Mouse (Mus musculus) liver, embryonic 15.5 days (tissue): ENCODE data around the gene Aoah. TPM values are rescaled to one million over a fixed set of nuclear protein-coding genes. Genes with fewer than 3 reads are reported as not detected.

Source experiments
- ATAC-seq: fragments of 200-750 bp; cut with Nextera tagmentation; 2 replicates; pipeline ENCODE4 v1.8.0; 2017; ENCODE audit warnings: moderate number of reproducible peaks, mild to moderate bottlenecking, moderate library complexity; ENCODE audit not compliant: insufficient read depth
- H3K27ac ChIP-seq: fragments of 300-500 bp; sonication (generic); replicated peaks from 2 replicates; pipeline ENCODE4 v1.5.1; 2015; ENCODE audit warnings: mild to moderate bottlenecking, inconsistent platforms
- H3K27me3 ChIP-seq: fragments of 300-500 bp; sonication (generic); 2 replicates; pipeline ENCODE4 v1.6.1; 2015; ENCODE audit warnings: mild to moderate bottlenecking, inconsistent platforms
- H3K36me3 ChIP-seq: fragments of 300-500 bp; sonication (generic); replicated peaks from 2 replicates; pipeline ENCODE4 v1.6.1; 2015; ENCODE audit warnings: moderate library complexity, mild to moderate bottlenecking, inconsistent platforms
- H3K4me1 ChIP-seq: fragments of 300-500 bp; sonication (generic); replicated peaks from 2 replicates; pipeline ENCODE4 v1.6.1; 2015; ENCODE audit warnings: inconsistent platforms
- H3K4me2 ChIP-seq: fragments of 300-500 bp; sonication (generic); 2 replicates; pipeline ENCODE4 v1.6.1; 2015; ENCODE audit warnings: moderate library complexity, mild to moderate bottlenecking, inconsistent platforms
- H3K4me3 ChIP-seq: fragments of 300-500 bp; sonication (generic); replicated peaks from 2 replicates; pipeline ENCODE4 v1.5.1; 2015; ENCODE audit warnings: mild to moderate bottlenecking, inconsistent platforms
- H3K9ac ChIP-seq: fragments of 300-500 bp; sonication (generic); 2 replicates; pipeline ENCODE4 v1.6.1; 2015; ENCODE audit warnings: moderate library complexity, mild to moderate bottlenecking, inconsistent platforms
- H3K9me3 ChIP-seq: fragments of 300-500 bp; sonication (generic); replicated peaks from 2 replicates; pipeline ENCODE4 v1.6.1; 2016; ENCODE audit warnings: inconsistent platforms
- WGBS: fragments of 180-500 bp; shearing (Covaris S2); methylation state at CpG from one replicate; pipeline ENCODE4 v1.1.7; 2015; ENCODE audit warnings: mixed read lengths; ENCODE audit not compliant: insufficient replicate concordance; 5-methylcytosine and 5-hydroxymethylcytosine counted together
- polyA plus RNA-seq: library from polyadenylated mRNA; unstranded; fragments of >200 nt; fragmentation: Nextera tagmentation; extraction: Ambion mirVana; gene quantifications from 2 replicates; pipeline ENCODE4 v1.2.1, GENCODE M21; 2015

Aoah gene
- polyA plus RNA-seq, 1 experiment from 2014 or later = 3.2 TPM

DNA sequence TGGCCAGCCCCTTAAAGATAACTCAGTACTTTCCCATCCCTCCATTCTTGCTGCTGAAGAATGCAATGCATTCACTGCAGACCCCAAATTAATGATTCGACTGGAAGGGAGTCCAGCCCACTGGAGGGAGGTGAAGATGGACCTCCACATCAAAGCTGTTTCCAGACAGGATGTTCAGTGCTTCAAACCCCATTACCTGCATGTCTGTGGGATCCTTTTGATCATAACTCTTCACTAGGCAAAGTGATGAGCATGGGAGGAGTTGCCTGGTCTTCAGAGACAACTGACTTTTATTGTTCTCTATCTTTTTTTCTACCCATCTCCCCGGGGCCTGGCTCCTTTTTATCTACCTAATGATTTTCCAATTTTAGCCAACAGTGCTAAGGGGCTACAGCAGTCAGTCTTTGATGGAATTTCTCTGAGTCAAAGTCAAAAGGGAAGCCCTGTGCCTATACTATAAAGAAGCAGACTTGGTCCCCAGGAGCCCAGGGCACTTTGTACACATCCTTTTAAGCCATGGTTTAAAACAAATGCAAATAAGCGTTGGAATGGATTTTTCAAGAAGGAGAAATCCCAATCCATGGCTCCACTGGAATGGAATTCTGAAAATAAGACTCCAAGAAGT lies 18.0 kb downstream of the Aoah start:
- Histone ChIP-seq H3K9me3 (no peaks in the 10 kb centered on the region), H3K9ac (no peak overlapping the region), H3K4me1 (no peaks in the 10 kb centered on the region), H3K36me3 (no peaks in the 10 kb centered on the region), H3K27ac (no peak overlapping the region), H3K27me3 (no peaks in the 10 kb centered on the region), H3K4me2 (no peak overlapping the region), H3K4me3 (no peak overlapping the region)
- WGBS = 46% methylated on average over 3 of the region's 3 CpGs
- no peak for ATAC-seq

- H3K9ac ChIP-seq = no peak overlapping the region
- 45% methylated on average over 1 of the region's 1 CpGs for WGBS
- H3K27me3 ChIP-seq = no peaks in the 10 kb centered on the region
- H3K36me3 ChIP-seq = no peaks in the 10 kb centered on the region
- no peaks in the 10 kb centered on the region for H3K4me1 ChIP-seq
- ATAC-seq = no peak
- H3K27ac ChIP-seq = no peak overlapping the region
- H3K4me2 ChIP-seq = no peak overlapping the region
- no peak overlapping the region for H3K4me3 ChIP-seq
- H3K9me3 ChIP-seq = no peaks in the 10 kb centered on the region
Observed at GRCm38 (mm10) chr13:20816385-20816784, 22.5 kb downstream of the Aoah start.

GRCm38 (mm10) chr13:20820712-20821328 lies 26.9 kb downstream of the Aoah start:
- WGBS = 52% methylated on average over 2 of the region's 2 CpGs
- no peak for ATAC-seq
- H3K4me2 ChIP-seq = no peak overlapping the region
- H3K36me3 ChIP-seq = no peaks in the 10 kb centered on the region
- H3K4me1 ChIP-seq = no peaks in the 10 kb centered on the region
- H3K27ac ChIP-seq = no peak overlapping the region
- H3K27me3 ChIP-seq = no peaks in the 10 kb centered on the region
- H3K9ac ChIP-seq = no peak overlapping the region
- H3K4me3 ChIP-seq = no peak overlapping the region
- no peaks in the 10 kb centered on the region for H3K9me3 ChIP-seq

- Histone ChIP-seq H3K4me2 (no peak overlapping the region), H3K27me3 (no peaks in the 10 kb centered on the region), H3K9me3 (no peaks in the 10 kb centered on the region), H3K4me3 (no peak overlapping the region), H3K9ac (no peak overlapping the region), H3K27ac (no peak overlapping the region), H3K4me1 (no peaks in the 10 kb centered on the region), H3K36me3 (no peaks in the 10 kb centered on the region)
- ATAC-seq = no peak
- WGBS = 61% methylated on average over 2 of the region's 2 CpGs
Observed at GRCm38 (mm10) chr13:20828728-20829127, 34.8 kb downstream of the Aoah start.

DNA sequence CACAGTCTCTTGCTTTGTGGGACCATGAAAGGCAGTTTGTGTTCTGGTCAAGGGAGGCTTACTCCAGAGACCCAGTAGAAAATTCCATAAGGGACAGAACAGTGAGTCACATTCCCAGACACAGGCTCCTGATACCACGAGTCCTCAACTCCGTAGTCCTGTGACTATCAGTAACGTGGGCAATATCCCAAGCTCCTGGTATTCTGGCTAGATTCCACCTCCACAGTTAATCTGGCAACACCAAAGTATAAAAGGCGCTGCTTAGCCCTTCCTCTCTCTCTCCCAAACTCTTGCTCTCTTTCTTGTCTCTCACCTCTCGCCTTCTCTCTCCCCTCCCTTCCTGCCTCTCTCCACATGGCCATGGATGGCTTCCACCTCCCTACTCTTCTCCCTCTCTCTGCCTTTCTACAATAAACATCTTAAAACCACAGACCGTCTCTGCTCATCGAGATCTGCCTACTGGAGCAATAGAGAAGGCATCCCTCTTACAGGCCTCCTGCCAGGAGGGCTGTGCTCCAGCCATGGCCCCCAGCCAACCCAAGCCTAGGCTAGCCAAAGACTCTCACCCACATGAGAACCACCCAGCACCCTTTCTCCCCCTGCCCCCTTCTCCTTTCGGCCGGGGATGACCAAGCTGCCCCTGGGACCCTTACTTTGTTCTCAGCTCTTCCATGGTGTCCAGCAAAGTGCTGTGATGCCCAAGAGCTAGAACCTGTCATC lies 35.4 kb downstream of the Aoah start:
- H3K27me3 ChIP-seq = no peaks in the 10 kb centered on the region

DNA sequence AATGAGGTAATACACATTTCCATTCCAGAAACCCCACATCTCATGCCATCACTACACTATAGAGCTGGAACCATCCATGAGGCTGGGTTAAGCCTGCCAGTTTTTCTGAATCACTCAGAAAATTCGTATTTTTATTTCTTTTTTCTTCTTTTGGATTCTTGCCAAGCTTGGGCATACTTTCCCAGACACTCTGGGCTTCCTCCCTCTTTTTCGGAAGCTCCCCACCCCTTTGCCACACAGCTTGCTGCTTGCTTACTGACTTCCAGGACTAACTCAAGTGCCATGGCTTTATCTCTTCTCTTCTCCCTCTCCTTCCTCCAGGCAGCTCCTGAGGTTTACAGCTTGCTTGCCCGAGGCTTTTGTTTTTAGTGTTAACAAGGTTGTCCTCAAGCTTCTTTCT lies 62.0 kb downstream of the Aoah start:
- Histone ChIP-seq H3K27ac (no peak overlapping the region), H3K4me1 (no peaks in the 10 kb centered on the region), H3K27me3 (no peaks in the 10 kb centered on the region), H3K36me3 (no peaks in the 10 kb centered on the region), H3K4me2 (no peak overlapping the region), H3K4me3 (no peak overlapping the region), H3K9ac (no peak overlapping the region), H3K9me3 (no peaks in the 10 kb centered on the region)
- no peak for ATAC-seq
- 48% methylated on average over 3 of the region's 3 CpGs for WGBS

More for the DNA sequence above, 35.4 kb downstream of the Aoah start:
- H3K27ac ChIP-seq = no peak overlapping the region
- no peak overlapping the region for H3K9ac ChIP-seq
- no peaks in the 10 kb centered on the region for H3K4me1 ChIP-seq
- no peaks in the 10 kb centered on the region for H3K9me3 ChIP-seq
- ATAC-seq = no peak
- H3K4me3 ChIP-seq = no peak overlapping the region
- 69% methylated on average over 9 of the region's 9 CpGs for WGBS
- H3K4me2 ChIP-seq = no peak overlapping the region
- H3K36me3 ChIP-seq = no peaks in the 10 kb centered on the region

DNA sequence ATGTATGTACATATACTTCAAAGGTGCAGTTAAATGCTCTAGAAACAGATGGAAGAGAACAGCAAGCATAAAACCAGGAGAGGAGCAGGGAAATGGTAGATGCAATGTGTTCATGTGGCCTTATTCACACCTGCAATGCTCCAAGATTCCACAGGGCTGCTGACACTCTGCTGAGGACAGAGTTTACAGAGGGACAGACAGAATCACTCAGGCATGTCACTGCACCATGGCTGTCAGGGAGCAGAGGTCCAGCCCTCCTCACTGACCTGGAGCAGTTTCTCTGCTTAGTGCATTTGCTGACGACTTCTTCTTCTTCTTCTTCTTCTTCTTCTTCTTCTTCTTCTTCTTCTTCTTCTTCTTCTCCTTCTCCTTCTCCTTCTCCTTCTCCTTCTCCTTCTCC lies 105.5 kb downstream of the Aoah start:
- Histone ChIP-seq H3K4me1 (no peaks in the 10 kb centered on the region), H3K27me3 (no peaks in the 10 kb centered on the region), H3K4me3 (no peak overlapping the region), H3K27ac (no peak overlapping the region), H3K9me3 (no peaks in the 10 kb centered on the region), H3K4me2 (no peak overlapping the region), H3K9ac (no peak overlapping the region), H3K36me3 (no peaks in the 10 kb centered on the region)
- no peak for ATAC-seq
- WGBS = 32% methylated on average over 1 of the region's 1 CpGs

DNA sequence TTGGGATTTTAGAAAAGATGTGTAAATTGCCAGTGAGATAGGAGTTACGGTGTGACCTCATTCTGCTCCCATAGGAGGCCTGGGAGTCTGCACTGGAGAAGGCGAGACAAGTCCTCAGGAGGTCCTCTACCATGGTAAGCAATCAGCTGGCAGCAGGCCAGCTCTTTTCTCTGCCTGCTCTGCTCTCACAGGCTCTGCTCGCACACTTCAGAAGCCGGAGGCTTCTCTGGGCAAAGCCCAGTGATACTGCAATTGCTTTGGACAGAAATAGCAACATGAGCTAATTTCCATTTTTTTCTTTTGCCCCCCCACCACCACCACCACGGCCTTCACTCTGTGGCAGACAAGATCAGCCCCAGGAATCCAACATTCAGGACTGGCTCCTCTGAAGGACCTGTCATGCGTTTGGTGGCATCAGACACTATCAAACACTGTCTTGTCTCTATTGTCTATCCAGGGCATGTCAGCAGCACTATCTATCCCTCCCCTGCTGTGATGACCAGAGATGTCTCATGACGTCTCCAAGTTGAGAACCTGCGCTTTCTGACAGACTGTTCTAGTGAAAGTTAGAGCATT lies 106.6 kb downstream of the Aoah start:
- H3K27me3 ChIP-seq = no peaks in the 10 kb centered on the region
- WGBS = 49% methylated on average over 8 of the region's 8 CpGs
- H3K4me2 ChIP-seq = no peak overlapping the region
- H3K9ac ChIP-seq = no peak overlapping the region
- ATAC-seq = no peak
- no peaks in the 10 kb centered on the region for H3K9me3 ChIP-seq
- no peak overlapping the region for H3K4me3 ChIP-seq
- no peaks in the 10 kb centered on the region for H3K36me3 ChIP-seq
- no peak overlapping the region for H3K27ac ChIP-seq
- no peaks in the 10 kb centered on the region for H3K4me1 ChIP-seq

- no peaks in the 10 kb centered on the region for H3K36me3 ChIP-seq
- H3K9ac ChIP-seq = no peak overlapping the region
- no peak for ATAC-seq
- 21% methylated on average over 2 of the region's 2 CpGs for WGBS
- no peak overlapping the region for H3K27ac ChIP-seq
- no peaks in the 10 kb centered on the region for H3K27me3 ChIP-seq
- no peak overlapping the region for H3K4me2 ChIP-seq
- H3K9me3 ChIP-seq = no peaks in the 10 kb centered on the region
- H3K4me1 ChIP-seq = no peaks in the 10 kb centered on the region
- H3K4me3 ChIP-seq = no peak overlapping the region
Observed at GRCm38 (mm10) chr13:20900972-20901457, 107.1 kb downstream of the Aoah start.

DNA sequence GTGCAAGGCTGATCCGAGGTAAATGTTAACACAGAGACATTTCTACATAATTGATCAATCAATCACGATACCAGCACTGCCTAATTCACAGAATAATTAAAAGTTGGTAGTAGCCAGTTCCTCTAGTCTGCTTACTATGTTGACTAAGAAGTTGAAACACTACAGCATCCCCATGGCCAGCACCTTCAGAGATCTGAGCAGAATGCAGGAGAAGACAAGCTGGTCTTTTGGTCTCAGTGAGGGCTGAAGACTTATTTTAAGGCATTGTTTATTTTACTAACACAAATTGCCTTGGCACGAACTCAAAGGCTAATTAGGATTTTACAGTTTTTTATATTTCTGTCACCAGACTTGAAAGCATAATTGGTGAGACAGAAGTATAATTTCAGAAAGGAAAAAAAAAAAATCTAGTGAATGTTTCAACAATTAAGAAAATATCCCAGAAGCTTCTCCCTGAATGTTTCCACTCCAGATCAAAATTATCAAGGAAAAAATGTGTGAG lies 107.8 kb downstream of the Aoah start:
- Histone ChIP-seq H3K36me3 (no peaks in the 10 kb centered on the region), H3K27me3 (no peaks in the 10 kb centered on the region), H3K4me3 (no peak overlapping the region), H3K9me3 (no peaks in the 10 kb centered on the region), H3K27ac (no peak overlapping the region), H3K4me2 (no peak overlapping the region), H3K4me1 (no peaks in the 10 kb centered on the region), H3K9ac (no peak overlapping the region)
- WGBS = 42% methylated on average over 3 of the region's 3 CpGs
- no peak for ATAC-seq

DNA sequence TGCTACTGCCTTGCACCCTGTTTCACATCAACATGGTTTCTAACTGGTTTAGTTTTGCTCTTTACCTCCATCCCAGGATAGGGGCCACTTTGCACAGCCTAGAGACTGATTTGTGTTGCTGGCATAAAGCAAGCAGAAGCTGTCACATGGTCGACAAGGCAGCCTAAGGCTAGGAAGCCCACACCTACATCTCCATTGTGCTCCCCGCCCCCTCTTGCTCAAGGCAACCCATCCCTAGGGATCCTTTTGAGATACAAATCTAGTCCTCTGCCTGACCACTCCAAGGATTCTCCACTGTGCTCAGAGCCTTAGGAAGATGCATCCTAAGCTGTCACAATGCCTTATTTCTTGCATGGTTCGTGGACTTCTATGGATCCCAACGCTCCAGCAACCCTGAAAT lies 110.2 kb downstream of the Aoah start:
- no peak overlapping the region for H3K27ac ChIP-seq
- H3K36me3 ChIP-seq = no peaks in the 10 kb centered on the region
- H3K4me1 ChIP-seq = no peaks in the 10 kb centered on the region
- H3K9me3 ChIP-seq = no peaks in the 10 kb centered on the region
- ATAC-seq = no peak
- no peaks in the 10 kb centered on the region for H3K27me3 ChIP-seq
- 52% methylated on average over 4 of the region's 4 CpGs for WGBS
- no peak overlapping the region for H3K4me3 ChIP-seq
- no peak overlapping the region for H3K9ac ChIP-seq
- no peak overlapping the region for H3K4me2 ChIP-seq
